Mouse (Mus musculus) midbrain, embryonic 11.5 days (tissue): ENCODE measurements at regions not wholly inside any gene's neighbourhood (a gene's known extent, or its start where the extent isn't known, plus 50 kb on each side); places are given as distances from the start of the nearest gene placed in this dataset.
A peak's percentile ranks its signal among the peaks of the same experiment; 100 is the strongest.
"Not testable (repeated sequence)": the region's sequence is repeated elsewhere in the genome, so short reads cannot be mapped to it uniquely, and the experiment has no call there.

Experiments
- ATAC-seq: fragments of 200-750 bp; cut with Nextera tagmentation; 2 replicates; pipeline ENCODE4 v1.8.0; 2017; ENCODE audit warnings: moderate TSS enrichment, moderate library complexity; ENCODE audit not compliant: low FRiP score
- DNase-seq: peaks from one replicate; pipeline ENCODE4 v3.0.0; 2015; ENCODE audit warnings: low spot score; ENCODE audit errors: missing footprints
- H3K27ac ChIP-seq: fragments of 300-500 bp; sonication (generic); 2 replicates; pipeline ENCODE4 v1.5.1; 2014; ENCODE audit warnings: low read depth, low read length
- H3K27me3 ChIP-seq: fragments of 300-500 bp; sonication (generic); 2 replicates; pipeline ENCODE4 v1.6.1; 2014; ENCODE audit warnings: mild to moderate bottlenecking, low read length, moderate library complexity, mixed read lengths; ENCODE audit not compliant: control insufficient read depth, insufficient read depth
- H3K36me3 ChIP-seq: fragments of 300-500 bp; sonication (generic); 2 replicates; pipeline ENCODE4 v1.6.1; 2014; ENCODE audit warnings: mild to moderate bottlenecking, low read length, moderate library complexity, mixed read lengths; ENCODE audit not compliant: control insufficient read depth, insufficient read depth
- H3K4me1 ChIP-seq: fragments of 300-500 bp; sonication (generic); 2 replicates; pipeline ENCODE4 v1.6.1; 2014; ENCODE audit warnings: low read length; ENCODE audit not compliant: control insufficient read depth, insufficient read depth
- H3K4me2 ChIP-seq: fragments of 300-500 bp; sonication (generic); 2 replicates; pipeline ENCODE4 v1.6.1; 2014; ENCODE audit warnings: mild to moderate bottlenecking, moderate library complexity
- H3K4me3 ChIP-seq: fragments of 300-500 bp; sonication (generic); 2 replicates; pipeline ENCODE4 v1.5.1; 2014; ENCODE audit warnings: low read depth, low read length
- H3K9ac ChIP-seq: fragments of 300-500 bp; sonication (generic); 2 replicates; pipeline ENCODE4 v1.6.1; 2014; ENCODE audit warnings: low read length
- H3K9me3 ChIP-seq: fragments of 300-500 bp; sonication (generic); 2 replicates; pipeline ENCODE4 v1.6.1; 2016; ENCODE audit warnings: low read length; ENCODE audit not compliant: control insufficient read depth
- WGBS: fragments of 180-500 bp; shearing (Covaris S2); extraction: QIAGEN DNeasy Blood & Tissue Kit; methylation state at CpG from one replicate; pipeline ENCODE4 v1.1.7; 2014; 5-methylcytosine and 5-hydroxymethylcytosine counted together

GRCm38 (mm10) chr5:100271975-100272374, 112.4 kb upstream of the Tmem150c start:
- not testable (repeated sequence) for H3K27ac ChIP-seq, H3K4me1 ChIP-seq, H3K4me3 ChIP-seq, H3K9me3 ChIP-seq, ATAC-seq, H3K9ac ChIP-seq, DNase-seq, H3K36me3 ChIP-seq, H3K27me3 ChIP-seq, H3K4me2 ChIP-seq
- 95% methylated on average over 9 of the region's 9 CpGs for WGBS

DNA sequence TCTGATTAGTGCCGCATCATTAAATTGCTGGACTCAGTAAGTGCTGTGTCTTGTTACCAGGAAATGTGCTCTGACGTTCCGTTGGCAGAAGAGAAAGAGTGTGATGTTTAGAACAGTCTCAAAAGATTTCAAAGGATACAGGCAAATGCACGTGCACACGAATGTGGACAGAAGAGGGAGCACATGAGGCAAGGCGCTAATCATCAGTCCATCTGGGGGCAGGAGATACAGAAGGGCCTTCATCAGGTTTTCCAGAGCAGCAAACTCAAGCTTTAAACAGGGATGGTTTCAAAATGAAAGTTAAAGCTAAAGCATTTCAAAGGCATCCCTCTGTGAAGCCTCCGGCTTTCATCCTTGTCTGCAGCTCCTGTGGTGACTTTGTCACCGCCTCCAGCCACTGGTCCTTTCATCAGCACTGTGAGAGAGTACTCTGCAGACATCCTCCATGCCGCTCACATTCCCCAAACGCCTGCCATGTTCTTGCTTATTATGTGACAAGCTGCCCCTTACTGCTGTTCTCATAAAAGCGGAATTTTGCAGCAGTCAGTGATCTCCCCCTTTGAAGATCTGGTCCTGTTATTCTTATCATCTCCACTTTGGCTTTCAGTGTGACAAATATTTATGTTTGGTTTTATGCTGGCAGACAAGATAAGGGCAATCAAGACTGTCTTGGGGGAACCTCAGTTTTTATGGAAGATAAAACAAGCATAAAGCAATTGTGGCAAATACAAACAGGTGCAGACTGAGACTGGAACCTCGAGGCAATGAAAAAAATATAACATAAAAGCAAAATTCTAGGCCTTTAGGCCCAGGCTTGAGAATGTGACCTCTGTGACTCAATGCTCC, 111.5 kb upstream of the Tmem150c start:
- Histone ChIP-seq H3K9ac (no peak overlapping the region), H3K27ac (no peak overlapping the region), H3K9me3 (no peaks in the 10 kb centered on the region), H3K4me2 (no peak overlapping the region), H3K4me1 (no peaks in the 10 kb centered on the region), H3K27me3 (no peaks in the 10 kb centered on the region), H3K4me3 (no peak overlapping the region), H3K36me3 (no peaks in the 10 kb centered on the region)
- 56% methylated on average over 12 of the region's 12 CpGs for WGBS
- ATAC-seq (no peak), DNase-seq (no peak)

- no peaks in the 10 kb centered on the region for H3K4me1 ChIP-seq
- WGBS = 70% methylated on average over 8 of the region's 8 CpGs
- no peaks in the 10 kb centered on the region for H3K9me3 ChIP-seq
- H3K4me3 ChIP-seq = no peak overlapping the region
- no peaks in the 10 kb centered on the region for H3K27me3 ChIP-seq
- no peaks in the 10 kb centered on the region for H3K36me3 ChIP-seq
- no peak overlapping the region for H3K4me2 ChIP-seq
- DNase-seq (no peak), ATAC-seq (no peak)
- no peak overlapping the region for H3K9ac ChIP-seq
- H3K27ac ChIP-seq = no peak overlapping the region
Observed at GRCm38 (mm10) chr5:100268111-100268878, 108.7 kb upstream of the Tmem150c start.

DNA sequence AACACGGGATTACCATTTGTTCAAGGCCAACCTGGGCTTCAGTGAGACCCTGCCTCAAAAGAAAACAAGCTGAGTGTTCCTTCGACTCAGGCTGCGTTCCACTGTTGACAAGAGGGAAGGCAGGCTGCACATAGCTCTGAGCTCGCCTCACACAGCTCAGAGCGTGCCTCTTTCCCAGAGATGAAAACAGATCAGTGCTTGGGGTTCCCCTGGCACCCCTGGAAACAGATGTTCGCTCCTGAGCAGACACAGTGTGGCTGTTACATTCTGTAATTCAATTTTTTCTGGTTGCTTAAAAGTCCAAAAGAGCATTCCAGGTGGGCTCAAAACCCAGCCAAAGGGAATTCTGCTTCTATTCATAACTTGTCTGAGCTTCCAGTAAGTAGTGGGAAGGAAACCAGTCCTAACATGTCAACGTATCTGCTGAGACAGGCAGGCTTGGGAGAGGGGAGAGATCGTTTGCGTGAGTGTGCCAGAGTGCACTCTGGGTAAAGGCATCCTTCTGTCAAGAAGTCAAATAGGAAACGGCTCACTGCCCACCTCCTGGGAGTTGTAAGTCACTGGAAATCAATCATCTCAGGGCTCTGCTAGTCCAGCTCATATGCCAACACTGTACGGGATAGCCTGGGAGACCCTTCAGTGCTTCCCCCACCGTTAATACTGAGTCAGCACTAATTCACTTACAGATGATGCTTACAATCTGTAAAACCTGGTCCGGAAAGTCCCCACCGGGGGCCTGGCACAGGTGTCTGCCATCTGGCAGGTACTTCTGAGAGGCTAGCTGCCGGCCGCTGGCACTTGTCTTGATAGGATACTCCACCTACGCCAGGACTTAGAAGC, 107.3 kb upstream of the Tmem150c start:
- Histone ChIP-seq H3K4me1 (no peaks in the 10 kb centered on the region), H3K4me3 (no peak overlapping the region), H3K4me2 (no peak overlapping the region), H3K9ac (no peak overlapping the region), H3K27ac (no peak overlapping the region), H3K36me3 (no peaks in the 10 kb centered on the region), H3K27me3 (no peaks in the 10 kb centered on the region), H3K9me3 (no peaks in the 10 kb centered on the region)
- no peak for ATAC-seq
- 80% methylated on average over 17 of the region's 17 CpGs for WGBS
- no peak for DNase-seq

- no peaks in the 10 kb centered on the region for H3K4me1 ChIP-seq
- no peak for DNase-seq
- H3K4me3 ChIP-seq = no peak overlapping the region
- H3K27ac ChIP-seq = no peak overlapping the region
- H3K27me3 ChIP-seq = no peaks in the 10 kb centered on the region
- no peaks in the 10 kb centered on the region for H3K36me3 ChIP-seq
- WGBS = 61% methylated on average over 8 of the region's 8 CpGs
- H3K9ac ChIP-seq = no peak overlapping the region
- H3K9me3 ChIP-seq = no peaks in the 10 kb centered on the region
- no peak overlapping the region for H3K4me2 ChIP-seq
- ATAC-seq = peak; percentile 50; the same call in 1 of the 2 replicates
Observed at GRCm38 (mm10) chr5:100259803-100260693, 100.4 kb upstream of the Tmem150c start.

DNA sequence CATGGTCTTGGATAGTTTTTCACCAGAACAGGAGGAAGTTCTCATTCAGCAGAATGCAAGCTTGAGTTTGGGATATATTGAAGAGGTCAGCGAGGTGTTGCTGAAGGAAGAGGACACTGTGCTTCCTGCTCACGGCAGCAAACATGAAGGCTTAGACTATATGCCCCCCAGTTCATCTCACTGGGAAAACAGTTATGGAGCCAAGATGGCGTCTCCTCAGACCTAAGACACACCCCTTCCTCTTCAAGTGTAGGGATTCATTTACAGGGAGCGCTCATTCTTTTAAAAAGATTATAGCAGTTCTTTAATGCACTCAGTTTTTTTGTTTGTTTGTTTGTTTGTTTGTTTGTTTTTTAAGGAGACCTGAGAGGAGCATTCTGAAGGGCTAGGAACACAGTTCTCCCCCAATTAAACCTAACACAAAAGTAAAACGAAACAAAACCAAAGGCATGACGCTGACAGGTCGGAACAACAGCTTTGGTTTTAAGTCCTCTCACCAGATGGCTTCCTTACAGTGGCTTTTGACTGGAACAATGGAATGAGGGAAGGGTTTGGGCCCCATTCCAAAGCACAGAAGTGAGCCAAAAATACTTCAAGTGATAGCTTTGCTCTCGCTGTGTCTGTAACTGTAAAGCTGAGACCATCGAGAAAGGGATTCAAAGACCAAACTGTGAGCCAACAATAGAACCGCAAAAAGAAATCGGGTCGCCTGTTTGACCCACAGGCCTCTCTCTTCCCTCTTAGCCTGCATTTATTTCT, 99.5 kb upstream of the Tmem150c start:
- no peak for DNase-seq
- no peak overlapping the region for H3K27ac ChIP-seq
- ATAC-seq = no peak
- no peak overlapping the region for H3K4me3 ChIP-seq
- 84% methylated on average over 12 of the region's 12 CpGs for WGBS
- H3K4me1 ChIP-seq = no peaks in the 10 kb centered on the region
- H3K4me2 ChIP-seq = no peak overlapping the region
- H3K36me3 ChIP-seq = no peaks in the 10 kb centered on the region
- H3K27me3 ChIP-seq = no peaks in the 10 kb centered on the region
- no peaks in the 10 kb centered on the region for H3K9me3 ChIP-seq
- H3K9ac ChIP-seq = no peak overlapping the region

DNA sequence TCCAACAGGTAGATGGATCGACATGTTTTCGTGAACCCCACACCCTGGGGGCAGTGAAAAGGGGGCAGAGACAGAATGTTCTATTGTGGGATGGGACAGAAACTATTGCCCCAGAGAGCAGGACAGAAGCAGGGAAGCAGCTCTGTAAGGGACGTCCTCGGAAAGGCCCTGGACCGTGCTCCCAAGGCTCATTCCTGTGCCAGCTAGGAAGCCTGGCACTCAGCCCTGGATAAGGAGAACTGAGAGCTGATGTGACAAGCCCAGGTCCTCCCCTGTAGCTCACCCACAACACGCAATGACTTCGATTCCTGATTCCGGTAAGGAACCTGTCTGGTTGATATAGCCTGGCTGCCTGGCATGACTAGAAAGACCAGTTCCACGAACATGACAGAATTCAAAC, 95.7 kb upstream of the Tmem150c start:
- Histone ChIP-seq H3K9me3 (no peaks in the 10 kb centered on the region; the same call in 1 of the 2 replicates), H3K27me3 (no peaks in the 10 kb centered on the region), H3K27ac (no peak overlapping the region), H3K36me3 (no peaks in the 10 kb centered on the region), H3K4me2 (no peak overlapping the region), H3K4me3 (no peak overlapping the region), H3K4me1 (no peaks in the 10 kb centered on the region), H3K9ac (no peak overlapping the region)
- ATAC-seq = no peak
- no peak for DNase-seq
- WGBS = 90% methylated on average over 9 of the region's 9 CpGs

DNA sequence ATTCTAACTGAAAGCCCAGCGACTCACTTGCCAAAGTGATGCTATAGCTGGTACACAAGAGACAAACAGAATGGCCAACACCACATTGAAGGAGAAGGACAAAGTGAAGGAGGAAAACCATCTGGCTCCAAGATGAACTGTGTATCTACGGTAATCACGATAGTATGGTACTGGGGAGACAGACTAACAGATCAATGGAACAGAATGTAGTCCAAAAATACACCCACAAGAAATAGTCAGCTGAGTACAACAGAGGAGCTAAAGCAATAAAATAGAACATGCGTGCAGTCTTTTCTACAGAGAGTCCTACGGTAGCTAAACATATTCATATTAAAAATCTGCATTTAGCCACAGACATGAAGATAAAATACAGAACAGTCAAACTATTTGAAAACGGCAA, 92.4 kb upstream of the Tmem150c start:
- Histone ChIP-seq H3K4me3 (no peak overlapping the region), H3K9me3 (no peaks in the 10 kb centered on the region; the same call in 1 of the 2 replicates), H3K4me1 (no peaks in the 10 kb centered on the region), H3K27me3 (no peaks in the 10 kb centered on the region), H3K9ac (no peak overlapping the region), H3K4me2 (no peak overlapping the region), H3K27ac (no peak overlapping the region), H3K36me3 (no peaks in the 10 kb centered on the region)
- ATAC-seq (no peak), DNase-seq (no peak)
- WGBS = 92% methylated on average over 6 of the region's 6 CpGs
